Mouse (Mus musculus) cerebellum, postnatal 10 days (tissue): ENCODE measurements at regions not wholly inside any gene's neighbourhood (a gene's known extent, or its start where the extent isn't known, plus 50 kb on each side); places are given as distances from the start of the nearest gene placed in this dataset.
"Not testable (repeated sequence)": the region's sequence is repeated elsewhere in the genome, so short reads cannot be mapped to it uniquely, and the experiment has no call there.

Experiments used
- DNase-seq, 2 experiments: peaks; one replicate each; pipeline ENCODE4 v3.0.0; 2021; ENCODE audit warnings: mixed read lengths in 2 of 2

DNA sequence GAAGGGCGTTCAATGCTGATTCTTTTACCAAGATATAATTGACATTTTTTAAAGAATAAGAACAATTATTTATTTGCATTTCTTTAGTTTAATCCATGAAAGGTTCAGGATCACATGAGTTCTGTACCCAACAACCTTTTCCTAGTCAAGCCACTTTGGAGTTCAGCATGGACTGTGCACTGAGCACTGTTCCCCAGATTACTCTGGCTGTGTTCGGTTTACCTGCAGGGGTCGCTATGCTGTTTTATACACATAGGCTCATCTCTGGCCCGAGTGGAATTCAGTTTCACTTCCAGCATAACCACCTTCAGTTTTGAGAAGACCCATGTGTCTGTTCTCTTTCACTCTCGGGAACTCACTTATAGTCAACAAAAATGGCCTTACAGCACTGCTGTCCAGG is 93.5 kb upstream of the Smarcad1 start:
- peak; percentile 3 to 5 for DNase-seq

DNA sequence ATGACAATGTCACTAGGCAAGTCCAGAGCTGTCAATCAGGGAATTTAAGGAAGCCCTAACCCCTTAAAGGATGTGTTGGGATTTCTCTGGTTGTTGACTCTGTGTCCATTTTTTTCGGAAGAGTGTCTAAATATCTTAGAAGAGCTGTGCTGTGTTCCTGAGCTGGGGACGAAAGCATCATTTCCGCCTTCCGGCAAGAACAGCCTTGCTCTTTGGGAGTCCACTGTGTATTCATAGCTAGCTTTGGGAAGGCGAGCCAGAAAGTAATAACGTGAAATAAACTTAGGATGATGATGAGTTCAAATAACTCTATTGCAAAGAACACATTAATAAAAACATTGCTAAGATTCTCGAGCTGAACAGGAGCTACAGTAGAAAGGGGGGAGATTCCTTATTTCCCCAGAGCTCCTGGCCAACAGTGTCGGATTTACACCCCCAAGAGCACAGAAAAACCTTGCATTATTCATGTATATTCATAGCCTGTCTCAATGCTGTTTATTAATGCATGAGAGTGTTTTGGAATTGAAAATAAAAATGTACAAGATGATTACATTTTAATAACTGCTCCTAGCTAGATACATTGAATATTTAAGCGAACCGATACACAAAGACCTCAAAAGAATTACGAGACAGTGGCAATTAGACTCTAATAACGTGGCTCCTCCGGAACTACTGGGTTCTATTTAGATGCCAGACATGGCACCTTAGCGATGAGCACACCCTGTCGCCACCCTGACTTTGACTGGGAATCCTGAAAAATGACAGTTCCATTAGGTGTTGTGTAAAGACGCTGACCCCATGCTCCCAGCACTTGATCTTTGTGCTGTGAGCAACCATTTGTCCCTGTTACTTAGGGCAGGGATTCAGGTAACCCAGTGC is 80.5 kb upstream of the Smarcad1 start:
- DNase-seq: peak; percentile 9 to 26

DNA sequence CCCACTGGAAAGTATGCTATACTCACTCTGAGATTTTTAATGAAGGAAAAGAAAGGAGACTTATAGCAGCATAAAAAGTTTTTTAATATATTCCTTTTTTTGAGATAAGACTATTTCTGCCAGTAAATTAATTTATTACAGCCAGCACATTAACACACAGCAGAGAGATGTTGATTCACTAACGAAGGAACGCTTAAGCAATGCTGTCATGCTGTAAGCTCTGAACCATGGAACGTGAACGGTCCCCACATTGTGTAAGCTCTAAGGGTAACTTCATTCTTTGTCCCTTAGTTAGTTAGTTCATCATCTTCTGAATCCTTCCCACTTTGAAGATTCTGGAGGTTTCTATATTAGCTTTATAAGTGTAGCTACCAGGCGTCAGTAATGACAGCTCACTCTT is 79.8 kb upstream of the Smarcad1 start:
- no peak for DNase-seq

DNA sequence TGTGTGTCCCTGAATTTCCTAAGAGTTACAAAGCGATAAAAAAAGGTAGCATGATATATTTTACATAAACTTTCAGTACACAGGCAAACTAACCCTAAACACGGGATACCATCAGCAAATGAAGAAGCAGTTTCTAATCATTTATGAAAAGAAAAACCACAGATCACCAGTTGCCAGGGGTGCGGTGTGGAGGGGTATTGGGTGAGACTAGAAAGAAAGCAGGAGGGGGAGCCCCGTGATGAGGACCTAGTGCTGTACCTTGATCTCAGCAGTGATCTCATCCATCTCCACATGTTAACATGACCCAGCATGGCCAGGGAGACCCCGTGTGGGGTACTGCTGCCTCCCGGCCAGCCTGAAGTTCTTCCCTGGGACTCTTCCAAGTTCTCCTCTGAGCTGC is 77.7 kb upstream of the Smarcad1 start:
- DNase-seq: no peak

GRCm38 (mm10) chr6:64965203-64965602 is 77.2 kb upstream of the Smarcad1 start:
- no peak for DNase-seq

GRCm38 (mm10) chr6:64970158-64970557 is 72.2 kb upstream of the Smarcad1 start:
- DNase-seq: peak in 1 of 2 experiments; percentile 4

- DNase-seq: peak; percentile 52 to 58
Measured at GRCm38 (mm10) chr6:64973968-64974367, 68.4 kb upstream of the Smarcad1 start.

DNA sequence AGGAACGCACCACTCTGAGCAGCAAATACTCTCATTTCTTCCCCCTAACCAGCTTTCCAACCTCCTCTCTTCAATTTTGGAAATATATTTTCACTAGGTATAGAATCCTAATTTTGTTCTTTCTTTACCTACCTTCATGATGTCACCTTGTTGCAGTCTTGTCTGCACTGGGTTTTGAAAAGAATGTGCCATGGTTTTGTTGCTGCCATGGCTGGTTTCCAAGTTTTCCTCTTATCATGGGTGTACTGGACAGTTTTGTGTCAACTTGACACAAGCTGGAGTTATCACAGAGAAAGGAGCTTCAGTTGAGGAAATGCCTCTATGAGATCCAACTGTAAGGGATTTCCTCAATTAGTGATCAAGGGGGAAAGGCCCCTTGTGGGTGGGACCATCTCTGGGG is 67.9 kb upstream of the Smarcad1 start:
- not testable (repeated sequence) for DNase-seq

- DNase-seq: no peak
Measured at GRCm38 (mm10) chr6:64982132-64982531, 60.3 kb upstream of the Smarcad1 start.
